Mouse (Mus musculus) hematopoietic multipotent progenitor cell, adult 10-12 weeks (in vitro differentiated cells): ENCODE data around the gene Gemin2. TPM values are rescaled to one million over a fixed set of nuclear protein-coding genes. Genes with fewer than 3 reads are reported as not detected.

Experiments
- polyA plus RNA-seq: library from polyadenylated mRNA; stranded (reverse); fragments of >175 nt; gene quantifications from 2 replicates; pipeline ENCODE4 v1.2.3, GENCODE M21; 2012; ENCODE audit warnings: low replicate concordance

Gene Gemin2
- 0.68 and 2.7 TPM in 2 replicates for polyA plus RNA-seq

DNA sequence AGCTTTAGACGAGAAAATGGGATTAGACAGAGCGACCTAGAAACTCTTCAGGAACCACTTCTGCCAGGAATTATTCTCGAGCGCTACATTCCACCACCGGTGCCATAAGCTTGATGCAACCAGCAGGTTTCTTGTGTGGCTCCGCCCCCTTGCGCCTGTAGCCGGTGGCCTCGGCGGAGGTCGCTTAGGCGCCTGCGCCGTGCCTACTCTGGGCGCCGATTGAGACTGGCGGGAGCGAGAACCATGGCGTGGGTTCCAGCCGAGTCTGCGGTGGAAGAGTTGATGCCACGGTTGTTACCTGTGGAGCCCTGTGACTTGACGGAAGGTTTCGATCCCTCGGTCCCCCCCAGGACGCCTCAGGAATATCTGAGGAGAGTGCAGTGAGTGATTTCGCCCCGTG, at the start of gene Gemin2:
Gene Gemin2 (plus strand): TSS at position 160 of the 400 bp plus-strand sequence.

DNA sequence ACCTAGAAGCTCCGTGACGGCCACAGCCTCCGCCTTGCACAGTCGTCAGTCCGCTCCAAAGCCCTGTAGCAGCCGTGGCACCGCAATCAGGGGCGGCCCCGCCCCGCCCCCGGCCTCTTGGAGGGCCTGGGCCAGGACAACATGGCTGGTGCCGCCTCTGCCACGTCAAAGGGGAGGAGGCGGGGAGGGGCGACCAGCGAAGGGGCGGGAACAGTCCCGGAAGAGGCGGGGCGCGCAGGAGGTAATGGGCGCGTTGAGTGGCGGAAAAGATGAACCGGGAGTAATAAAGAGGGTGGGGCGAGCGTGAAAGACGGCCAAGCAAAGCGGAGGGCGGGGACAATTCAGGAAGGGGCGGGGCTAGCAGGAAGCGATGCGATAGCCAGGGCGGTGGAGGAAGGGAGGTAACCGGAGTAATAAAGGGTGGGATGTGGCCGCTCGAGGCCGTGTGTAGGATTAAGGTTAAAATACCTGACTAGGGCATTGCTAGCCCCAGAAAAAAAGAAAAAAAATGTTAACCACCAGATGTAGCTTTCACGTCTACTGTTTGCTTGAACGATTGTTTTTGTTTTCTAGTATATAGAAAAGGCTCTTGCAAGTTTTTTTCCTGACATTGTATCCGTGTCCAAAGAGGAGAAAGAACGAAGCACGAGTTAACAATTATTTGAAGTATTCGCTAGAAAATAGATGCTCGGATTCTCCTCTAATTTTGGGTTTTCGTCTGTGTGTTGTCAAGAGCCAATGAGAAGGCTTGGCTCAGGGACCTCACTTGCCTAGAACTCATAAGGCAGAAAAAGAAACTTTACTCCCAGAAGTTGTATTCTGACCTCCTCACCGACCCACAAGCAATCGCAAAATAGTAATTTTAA, 1.1 kb upstream of the Gemin2 start, which contains the start of gene Sec23a:
Gene Sec23a (minus strand): TSS at position 174 of the 866 bp plus-strand sequence.

DNA sequence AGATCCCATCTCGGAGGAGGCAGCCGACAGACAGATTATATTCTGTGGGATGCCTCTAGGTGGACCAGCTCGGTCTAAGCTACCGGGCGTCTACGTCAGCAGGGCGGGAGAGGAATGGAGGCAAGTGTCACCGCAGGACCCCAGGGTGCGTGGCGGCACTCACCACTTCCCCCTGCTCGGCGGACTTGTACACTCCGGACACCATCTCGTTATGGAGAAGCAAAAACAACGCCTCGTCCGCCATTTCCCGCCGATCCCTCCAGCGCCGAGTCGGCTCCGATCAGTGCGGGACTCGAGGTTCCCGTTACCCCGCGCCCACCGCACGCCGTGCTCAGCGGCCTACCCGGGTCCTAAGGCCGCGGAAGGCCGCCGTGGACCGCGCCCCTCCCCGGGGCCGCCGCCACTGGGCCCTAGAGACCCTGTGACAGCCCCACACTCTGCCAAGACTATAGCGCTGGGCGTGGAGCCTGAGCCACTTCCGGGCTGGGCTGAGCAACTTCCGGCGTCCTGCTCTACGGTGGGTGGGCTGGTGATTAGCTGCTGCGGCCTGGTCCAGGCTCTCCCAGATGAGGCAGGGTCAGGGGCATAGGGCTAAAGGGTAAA, 47.9 kb downstream of the Gemin2 start, which contains the start of gene Trappc6b:
Gene Trappc6b (minus strand): TSS at position 480 of the 603 bp plus-strand sequence.

DNA sequence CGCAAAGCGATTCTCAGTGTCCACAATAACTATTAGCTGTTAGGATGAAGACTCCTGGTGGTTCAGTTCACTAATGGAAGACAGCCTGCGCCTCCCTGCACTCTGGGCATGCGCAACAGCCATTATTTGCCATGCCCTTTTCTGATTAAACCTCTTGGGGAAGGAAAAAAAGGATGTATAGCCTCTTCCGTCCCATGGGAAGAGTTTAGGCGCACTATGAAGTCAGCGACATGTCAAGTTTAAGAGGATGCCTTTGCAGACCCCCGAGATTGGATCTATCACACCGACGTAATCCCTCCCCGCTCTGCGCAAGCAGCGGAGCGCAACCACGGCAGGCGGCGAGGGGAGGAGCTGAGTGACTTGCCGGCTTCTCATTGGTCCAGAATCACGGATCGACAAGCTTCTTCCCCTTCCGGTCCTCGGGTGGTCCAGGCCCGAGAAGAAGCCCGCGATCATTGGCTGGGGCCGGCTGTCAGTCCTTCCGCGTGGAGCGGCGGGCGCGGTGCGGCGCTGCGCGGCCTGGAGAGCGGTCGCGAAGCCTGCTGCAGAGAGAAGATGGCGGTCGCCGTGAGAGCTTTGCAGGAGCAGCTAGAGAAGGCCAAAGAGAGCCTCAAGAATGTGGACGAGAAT, 53.4 kb downstream of the Gemin2 start, which contains the start of gene Pnn:
Gene Pnn (plus strand): TSS at position 437 of the 630 bp plus-strand sequence.

Other genes starting within 250 kb of the Gemin2 start
- gene Sec23a, start 1.4 kb upstream of the Gemin2 start, polyA plus RNA-seq: 3.5 and 4.5 TPM in 2 replicates
- 88.4 and 115 TPM in 2 replicates for gene Trappc6b, start 48.1 kb downstream of the Gemin2 start, polyA plus RNA-seq
- gene Pnn, start 53.5 kb downstream of the Gemin2 start, polyA plus RNA-seq: 46.7 and 54.1 TPM in 2 replicates
- 31.8 and 54.5 TPM in 2 replicates for gene Mia2, start 82.4 kb downstream of the Gemin2 start, polyA plus RNA-seq
- 6.2 and 13.3 TPM in 2 replicates for gene Fbxo33, start 206.3 kb downstream of the Gemin2 start, polyA plus RNA-seq